Mouse (Mus musculus) layer of hippocampus, postnatal 14 days (tissue): ENCODE results near the gene Nek2. TPM values are rescaled to one million over a fixed set of nuclear protein-coding genes. Genes with fewer than 3 reads are reported as not detected.

Experiments used
- DNase-seq, 2 experiments: peaks; one replicate each; pipeline ENCODE4 v3.0.0; 2021 to 2022; ENCODE audit warnings: low spot score in 2 of 2, mixed read lengths in 1 of 2
- total RNA-seq, 2 experiments: library from RNA; stranded (reverse); gene quantifications; 2 replicates each; pipeline ENCODE4 v1.2.3; 2021

The Nek2 gene
- total RNA-seq, 2 experiments from 2014 or later, result 1.6 to 2.9 TPM

DNA sequence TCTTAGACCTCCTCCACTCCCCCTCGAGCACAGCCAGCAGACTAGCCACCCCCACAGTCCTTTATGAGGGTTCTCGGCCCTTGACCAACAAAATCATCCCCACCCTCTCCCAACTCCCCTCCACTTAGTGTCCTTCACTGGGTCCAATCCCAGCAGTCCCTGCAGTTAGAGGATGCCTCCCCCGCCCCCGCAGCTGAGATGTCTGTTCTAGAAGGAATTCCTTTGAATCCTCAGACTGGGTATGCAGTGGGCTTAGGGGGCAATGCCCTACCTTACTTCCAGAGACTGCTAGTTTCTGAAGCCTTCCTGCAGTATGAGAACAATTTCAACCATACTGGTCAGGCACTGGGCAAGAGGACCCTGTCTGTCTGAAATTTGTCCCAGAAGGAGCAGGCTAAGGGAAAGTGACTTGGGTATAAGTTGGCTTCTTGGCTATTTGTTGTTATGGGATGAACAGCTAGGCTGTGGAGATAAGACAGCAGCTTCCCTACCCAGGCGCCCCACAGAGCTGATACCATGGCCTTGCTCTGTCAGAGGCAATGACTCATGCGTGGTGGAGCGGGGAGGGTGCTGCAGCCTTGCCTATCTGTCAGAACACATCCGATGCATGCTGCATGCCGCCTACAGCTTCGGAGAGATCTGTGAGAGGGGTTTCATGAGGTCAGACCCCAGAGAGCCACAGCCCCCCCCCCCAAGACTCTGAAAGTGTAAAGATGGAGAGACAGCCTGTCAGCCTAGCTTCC, 34.1 kb downstream of the Nek2 start:
- no peak for DNase-seq

- DNase-seq, result no peak
Observed at GRCm38 (mm10) chr1:191856886-191857651, 35.8 kb downstream of the Nek2 start.

DNA sequence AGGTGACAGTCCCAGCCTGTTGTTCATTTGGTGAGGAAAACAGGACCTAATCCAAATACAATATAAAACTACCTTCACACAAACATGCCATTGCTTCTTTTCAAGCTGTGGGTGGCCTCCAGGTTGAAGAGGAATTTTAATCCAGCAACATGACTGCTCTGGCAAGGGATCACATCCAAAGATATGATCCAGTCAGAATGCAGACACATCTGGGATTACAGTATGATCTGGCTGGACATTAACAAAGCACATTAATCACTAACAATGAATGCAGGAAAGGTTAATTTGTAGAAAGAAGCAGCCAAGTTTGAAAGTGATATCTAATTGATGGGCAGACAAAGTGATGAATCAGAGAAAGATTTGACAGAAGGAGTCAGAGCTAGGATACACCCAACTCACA, 36.9 kb downstream of the Nek2 start:
- no peak for DNase-seq

GRCm38 (mm10) chr1:191859847-191860246, 38.6 kb downstream of the Nek2 start:
- no peak for DNase-seq

DNA sequence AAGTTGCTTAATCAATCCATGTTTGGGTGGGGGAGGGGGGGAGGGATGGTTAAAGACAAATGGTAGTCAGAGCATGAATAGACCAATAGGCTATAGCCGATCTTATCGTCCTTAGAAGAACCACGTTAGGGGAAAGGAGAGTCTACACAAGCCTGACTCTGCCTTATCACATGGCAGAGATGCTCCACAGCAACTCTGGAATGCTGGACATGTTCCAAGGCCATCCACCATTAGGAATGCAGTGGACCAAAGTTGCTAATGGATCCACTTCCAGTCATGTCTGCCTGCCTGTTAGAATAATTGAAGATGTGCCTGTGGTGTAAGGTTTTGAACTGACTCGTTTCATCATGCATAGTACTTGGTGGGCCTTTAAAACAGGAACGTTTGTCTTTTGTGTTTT, 40.0 kb downstream of the Nek2 start:
- DNase-seq, result no peak

GRCm38 (mm10) chr1:191863833-191864550, 42.7 kb downstream of the Nek2 start:
- DNase-seq, result peak in 1 of 2 experiments; percentile 45

- DNase-seq, result no peak
Observed at GRCm38 (mm10) chr1:191864551-191865027, 43.3 kb downstream of the Nek2 start.

GRCm38 (mm10) chr1:191872076-191872710, 50.9 kb downstream of the Nek2 start:
- DNase-seq, result no peak

- DNase-seq, result no peak
Observed at GRCm38 (mm10) chr1:191875006-191875405, 53.8 kb downstream of the Nek2 start.

DNA sequence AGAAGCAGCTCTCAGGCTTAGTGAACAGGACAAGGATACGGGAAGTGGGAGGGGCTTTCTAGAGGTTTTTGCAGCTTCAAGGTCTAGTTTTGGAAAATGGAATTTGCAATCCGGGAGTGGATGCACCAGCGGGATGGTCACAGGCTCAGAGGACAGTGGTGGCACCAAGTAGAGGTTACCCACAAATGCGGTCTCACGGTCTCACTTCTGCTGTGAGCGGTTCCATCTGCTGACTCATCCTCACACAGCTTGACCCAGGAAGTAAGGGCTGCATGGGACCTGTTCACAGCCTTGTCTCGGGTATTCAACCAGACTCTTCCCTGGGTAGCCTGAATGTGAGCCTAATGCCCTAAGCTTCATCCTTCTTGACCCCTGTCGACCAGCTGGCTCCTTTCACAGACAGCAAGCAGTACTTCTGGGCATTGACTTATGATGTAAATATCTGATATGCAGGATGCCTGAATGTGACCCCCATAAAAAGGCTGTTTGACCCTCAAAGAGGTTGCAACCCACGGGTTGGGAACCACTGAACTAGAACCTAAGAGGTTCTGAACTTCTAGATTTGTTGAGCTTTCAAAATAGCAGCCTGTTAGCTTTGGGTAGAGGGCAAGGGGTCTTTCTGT, 54.5 kb downstream of the Nek2 start:
- no peak for DNase-seq

DNA sequence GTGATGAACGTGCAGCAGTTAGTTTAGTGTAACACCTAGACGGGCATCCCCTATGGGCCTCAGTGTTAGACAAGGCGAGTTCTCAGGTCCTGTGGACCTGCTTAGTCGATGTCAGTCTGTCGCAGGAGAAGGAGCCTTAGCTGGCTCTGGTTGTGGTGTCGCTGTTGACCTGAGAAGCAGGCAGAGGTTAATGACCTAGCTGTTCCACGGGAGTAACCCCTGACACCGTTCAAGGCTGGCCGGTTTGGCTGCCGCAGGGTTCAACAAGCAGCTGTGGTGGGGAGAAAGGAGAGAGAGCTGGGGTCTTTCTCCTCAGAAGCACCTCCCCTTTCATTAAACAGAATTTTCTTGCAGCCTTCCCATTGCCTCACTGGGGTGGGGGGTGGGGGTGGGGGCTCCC, 56.4 kb downstream of the Nek2 start:
- no peak for DNase-seq

GRCm38 (mm10) chr1:191878518-191878921, 57.3 kb downstream of the Nek2 start:
- DNase-seq, result peak; percentile 14 to 42

GRCm38 (mm10) chr1:191880247-191880646, 59.0 kb downstream of the Nek2 start:
- DNase-seq, result no peak

DNA sequence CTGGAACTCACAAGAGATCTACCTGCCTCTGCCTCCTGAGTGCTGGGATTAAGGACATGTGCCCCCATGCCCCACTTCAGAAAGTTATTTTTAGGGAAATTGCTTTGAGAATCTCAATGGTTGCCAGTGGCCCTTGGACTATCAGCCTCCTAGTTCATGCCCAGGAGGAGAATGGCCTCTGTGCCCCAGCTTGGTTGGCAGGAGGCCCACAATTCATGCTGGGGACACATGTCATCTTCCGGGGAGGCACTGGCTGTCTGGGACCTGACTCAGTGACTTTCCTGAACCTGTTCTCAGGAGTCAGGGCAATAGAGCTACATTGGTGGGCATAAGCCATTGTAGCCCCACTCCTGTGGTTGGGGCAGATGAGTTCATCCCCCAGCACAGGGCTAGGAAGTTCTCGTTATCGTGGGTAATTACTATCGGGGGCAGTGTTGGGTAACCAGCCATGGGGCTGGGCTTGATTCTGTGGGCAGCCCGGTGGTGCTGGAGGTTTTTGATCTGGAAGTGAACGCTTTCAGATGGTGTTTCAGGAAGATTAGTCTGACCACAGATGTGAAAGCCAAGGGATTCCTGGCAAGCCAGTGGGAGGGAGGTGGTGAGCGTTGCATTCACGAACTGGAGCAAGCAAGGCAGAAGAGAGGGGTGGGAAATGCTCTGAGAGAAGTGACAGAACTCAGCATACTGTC, 59.8 kb downstream of the Nek2 start:
- DNase-seq, result no peak

- no peak for DNase-seq
Observed at GRCm38 (mm10) chr1:191881663-191882062, 60.4 kb downstream of the Nek2 start.

Other genes starting within 250 kb of the Nek2 start
- 1 to 10 TPM; 1.3 to 1.8 TPM for gene Dtl, start 245.9 kb upstream of the Nek2 start, total RNA-seq
- gene Ints7, start 245.8 kb upstream of the Nek2 start, total RNA-seq, result 10 to 100 TPM; 23.9 to 28.1 TPM
- 100 to 1,000 TPM in 1 of 2 experiments, 10 to 100 TPM in 1; 99.1 to 102 TPM for gene Lpgat1, start 103.6 kb upstream of the Nek2 start, total RNA-seq
- 10 to 100 TPM; 29.7 to 29.9 TPM for gene Slc30a1, start 85.3 kb downstream of the Nek2 start, total RNA-seq
- 1 to 10 TPM in 1 of 2 experiments, under 1 TPM in 1; 0.19 to 1.4 TPM for gene Rd3, start 155.9 kb downstream of the Nek2 start, total RNA-seq